Mouse (Mus musculus): ENCODE results near the gene Duoxa2. TPM values are rescaled to one million over a fixed set of nuclear protein-coding genes. Genes with fewer than 3 reads are reported as not detected.

Gene Duoxa2
- polyA plus RNA-seq, 1 experiment, result not detected

DNA sequence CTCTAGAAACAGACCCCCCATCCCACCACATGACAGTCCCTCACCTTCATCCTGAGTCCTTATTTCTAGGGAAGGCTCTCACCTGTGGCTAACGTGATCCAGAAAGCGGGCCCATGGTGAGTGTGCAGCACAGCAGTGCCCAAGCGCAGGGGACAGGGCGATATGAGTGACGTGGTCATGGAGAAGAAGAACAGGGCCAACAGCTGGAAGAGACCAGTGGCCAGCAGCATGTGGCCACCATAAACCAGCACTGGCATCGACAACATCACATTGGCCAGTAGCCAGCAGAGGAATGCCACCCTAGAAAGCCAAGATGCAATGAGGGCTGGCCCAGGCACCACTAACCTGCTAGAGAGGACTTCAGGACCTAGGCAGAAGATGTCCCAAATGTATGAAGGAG lies 5.8 kb downstream of the Duoxa2 start:
- Histone ChIP-seq H3K27me3 (ENCODE audit: control insufficient read depth, insufficient read depth, low read length, poor library complexity, severe bottlenecking) (peaks cover 10% of the 10 kb centered on the region; the same call in 1 of the 2 replicates), H3K9me3 (replicated peaks; ENCODE audit: control insufficient read depth, insufficient read depth, low read length, poor library complexity, severe bottlenecking) (no peaks in the 10 kb centered on the region), H3K27ac (ENCODE audit: insufficient read depth, low read length) (no peak overlapping the region), H3K9ac (ENCODE audit: low read depth, poor library complexity, severe bottlenecking) (no peak overlapping the region), H3K4me1 (ENCODE audit: control insufficient read depth, insufficient read depth, low read length) (no peaks in the 10 kb centered on the region), H3K4me3 (ENCODE audit: low read depth, low read length) (no peak overlapping the region), H3K36me3 (ENCODE audit: control insufficient read depth, insufficient read depth, low read length, poor library complexity, severe bottlenecking) (no peaks in the 10 kb centered on the region)
- TF ChIP-seq CTCF (IDR thresholded peaks at IDR 0.05; ENCODE audit: low read depth, low read length) (no peak), POLR2A (IDR thresholded peaks at IDR 0.05; ENCODE audit: insufficient read depth, low read length) (no peak), EP300 (IDR thresholded peaks at IDR 0.05; ENCODE audit: insufficient read depth, low read depth, low read length) (no peak)

DNA sequence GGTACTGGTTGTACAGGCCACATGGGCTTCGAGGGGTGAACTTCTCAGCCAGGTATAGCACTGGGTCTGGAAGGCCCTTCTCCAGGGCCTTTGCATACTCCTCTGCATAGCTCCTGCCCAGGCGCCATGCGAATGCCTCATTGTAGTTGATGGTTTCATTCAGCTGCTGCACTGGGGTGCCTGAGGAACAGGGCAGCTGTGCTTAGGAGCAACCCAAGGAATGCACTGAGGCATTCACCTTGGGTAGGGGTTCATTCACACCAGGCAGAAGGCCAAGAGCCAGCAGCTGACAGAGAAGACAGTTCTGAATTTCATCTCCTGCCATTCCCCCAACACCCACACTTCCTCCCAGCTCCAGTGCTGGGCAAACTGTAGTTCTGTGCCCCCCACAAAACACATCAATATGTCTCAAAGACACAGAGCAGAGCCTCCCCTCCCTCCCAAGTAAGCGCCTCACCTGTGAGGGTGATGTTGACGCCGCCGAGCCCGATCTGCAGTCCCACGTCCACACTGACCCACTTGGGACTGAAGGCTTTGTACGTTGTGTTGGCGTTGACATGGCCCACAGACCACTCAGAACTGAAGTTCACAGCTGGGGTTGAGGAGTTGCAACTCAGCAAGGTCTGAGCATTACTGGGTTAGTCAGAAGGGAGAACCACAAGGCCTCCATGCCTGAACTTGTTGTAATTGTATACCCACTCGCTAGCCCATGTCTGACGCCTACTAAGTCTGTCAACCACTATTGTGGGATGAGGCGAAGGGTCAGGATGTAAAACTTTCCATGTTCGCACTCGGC lies 6.6 kb downstream of the Duoxa2 start:
- H3K9me3 ChIP-seq (replicated peaks; ENCODE audit: control insufficient read depth, insufficient read depth, low read length, poor library complexity, severe bottlenecking), result no peaks in the 10 kb centered on the region
- H3K27ac ChIP-seq (ENCODE audit: insufficient read depth, low read length), result no peak overlapping the region
- TF ChIP-seq EP300 (IDR thresholded peaks at IDR 0.05; ENCODE audit: insufficient read depth, low read depth, low read length), result no peak
- TF ChIP-seq CTCF (IDR thresholded peaks at IDR 0.05; ENCODE audit: low read depth, low read length), result no peak
- no peaks in the 10 kb centered on the region for H3K4me1 ChIP-seq (ENCODE audit: control insufficient read depth, insufficient read depth, low read length)
- peaks cover 6% of the 10 kb centered on the region; the same call in 1 of the 2 replicates for H3K27me3 ChIP-seq (ENCODE audit: control insufficient read depth, insufficient read depth, low read length, poor library complexity, severe bottlenecking)
- H3K36me3 ChIP-seq (ENCODE audit: control insufficient read depth, insufficient read depth, low read length, poor library complexity, severe bottlenecking), result no peaks in the 10 kb centered on the region
- no peak overlapping the region for H3K4me3 ChIP-seq (ENCODE audit: low read depth, low read length)
- no peak overlapping the region for H3K9ac ChIP-seq (ENCODE audit: low read depth, poor library complexity, severe bottlenecking)

DNA sequence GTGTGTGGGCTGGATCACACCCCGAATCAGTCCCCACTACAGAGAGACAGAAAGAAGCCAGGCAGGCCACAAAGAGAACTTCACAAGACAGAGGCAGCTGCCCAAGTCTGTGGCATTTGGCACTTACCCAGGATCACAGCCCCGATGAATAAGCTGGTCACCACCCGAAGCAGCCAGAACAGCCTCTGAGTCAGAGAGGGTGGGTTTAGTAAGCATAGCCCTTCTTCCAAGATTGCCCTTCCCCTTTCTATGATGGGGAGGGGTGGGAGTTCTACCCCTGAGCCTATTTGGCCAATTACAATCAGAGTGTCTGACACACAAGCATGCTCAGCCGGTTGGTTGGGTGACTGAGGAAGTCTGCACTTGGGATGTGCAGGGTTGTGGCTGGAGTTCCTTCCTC lies 7.5 kb downstream of the Duoxa2 start:
- no peak for TF ChIP-seq POLR2A (IDR thresholded peaks at IDR 0.05; ENCODE audit: insufficient read depth, low read length)
- Histone ChIP-seq H3K9me3 (replicated peaks; ENCODE audit: control insufficient read depth, insufficient read depth, low read length, poor library complexity, severe bottlenecking) (no peaks in the 10 kb centered on the region), H3K27ac (ENCODE audit: insufficient read depth, low read length) (no peak overlapping the region), H3K36me3 (ENCODE audit: control insufficient read depth, insufficient read depth, low read length, poor library complexity, severe bottlenecking) (no peaks in the 10 kb centered on the region), H3K4me1 (ENCODE audit: control insufficient read depth, insufficient read depth, low read length) (no peaks in the 10 kb centered on the region), H3K4me3 (ENCODE audit: low read depth, low read length) (no peak overlapping the region), H3K9ac (ENCODE audit: low read depth, poor library complexity, severe bottlenecking) (no peak overlapping the region), H3K27me3 (ENCODE audit: control insufficient read depth, insufficient read depth, low read length, poor library complexity, severe bottlenecking) (peaks cover 2% of the 10 kb centered on the region; the same call in 1 of the 2 replicates)

DNA sequence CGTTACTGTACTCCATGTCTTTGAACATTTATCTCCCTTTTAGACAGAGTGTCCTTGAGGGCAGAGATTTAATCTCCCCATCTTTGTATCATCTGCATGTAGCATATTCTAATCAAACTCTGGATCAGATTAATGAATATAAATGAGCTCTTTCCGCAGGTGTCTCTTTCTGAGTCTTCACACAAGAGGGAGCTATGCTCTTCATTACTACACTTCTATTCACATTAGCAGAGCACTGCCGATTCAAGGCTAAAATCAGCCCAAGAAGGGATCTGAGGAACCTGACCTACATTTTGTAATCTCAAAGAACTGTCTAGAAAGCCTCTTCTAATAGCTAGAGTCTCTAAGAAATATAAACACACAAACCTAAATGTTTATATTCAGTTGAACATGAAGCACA lies 10.9 kb downstream of the Duoxa2 start:
- no peak overlapping the region for H3K4me3 ChIP-seq (ENCODE audit: low read depth, low read length)
- no peak overlapping the region for H3K27ac ChIP-seq (ENCODE audit: insufficient read depth, low read length)
- H3K9me3 ChIP-seq (replicated peaks; ENCODE audit: control insufficient read depth, insufficient read depth, low read length, poor library complexity, severe bottlenecking), result no peaks in the 10 kb centered on the region
- no peaks in the 10 kb centered on the region for H3K4me1 ChIP-seq (ENCODE audit: control insufficient read depth, insufficient read depth, low read length)
- no peaks in the 10 kb centered on the region for H3K36me3 ChIP-seq (ENCODE audit: control insufficient read depth, insufficient read depth, low read length, poor library complexity, severe bottlenecking)
- peaks cover 4% of the 10 kb centered on the region; the same call in 1 of the 2 replicates for H3K27me3 ChIP-seq (ENCODE audit: control insufficient read depth, insufficient read depth, low read length, poor library complexity, severe bottlenecking)
- no peak overlapping the region for H3K9ac ChIP-seq (ENCODE audit: low read depth, poor library complexity, severe bottlenecking)
- no peak for TF ChIP-seq POLR2A (IDR thresholded peaks at IDR 0.05; ENCODE audit: insufficient read depth, low read length)
- TF ChIP-seq CTCF (IDR thresholded peaks at IDR 0.05; ENCODE audit: low read depth, low read length), result no peak
- TF ChIP-seq EP300 (IDR thresholded peaks at IDR 0.05; ENCODE audit: insufficient read depth, low read depth, low read length), result no peak

DNA sequence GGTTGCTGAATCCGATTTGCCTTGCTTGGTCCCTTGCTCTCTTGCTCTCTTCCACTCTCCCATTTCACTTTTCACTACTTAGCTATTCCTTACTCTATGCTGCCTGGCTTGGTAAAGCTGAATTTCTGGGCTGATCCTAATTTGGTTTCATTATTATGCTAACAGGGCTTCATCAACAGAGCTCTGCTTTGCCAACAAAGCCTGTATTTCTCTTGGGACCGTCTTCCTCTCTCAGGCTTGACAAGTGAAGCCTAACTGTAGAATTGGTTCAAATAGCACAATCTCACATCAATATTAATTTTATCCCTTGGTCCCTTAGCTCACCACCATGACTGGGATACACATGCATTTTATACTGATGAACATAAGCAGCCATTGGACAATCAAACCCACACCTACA lies 12.9 kb downstream of the Duoxa2 start:
- TF ChIP-seq POLR2A (IDR thresholded peaks at IDR 0.05; ENCODE audit: insufficient read depth, low read length) (no peak), CTCF (IDR thresholded peaks at IDR 0.05; ENCODE audit: low read depth, low read length) (no peak), EP300 (IDR thresholded peaks at IDR 0.05; ENCODE audit: insufficient read depth, low read depth, low read length) (no peak)

DNA sequence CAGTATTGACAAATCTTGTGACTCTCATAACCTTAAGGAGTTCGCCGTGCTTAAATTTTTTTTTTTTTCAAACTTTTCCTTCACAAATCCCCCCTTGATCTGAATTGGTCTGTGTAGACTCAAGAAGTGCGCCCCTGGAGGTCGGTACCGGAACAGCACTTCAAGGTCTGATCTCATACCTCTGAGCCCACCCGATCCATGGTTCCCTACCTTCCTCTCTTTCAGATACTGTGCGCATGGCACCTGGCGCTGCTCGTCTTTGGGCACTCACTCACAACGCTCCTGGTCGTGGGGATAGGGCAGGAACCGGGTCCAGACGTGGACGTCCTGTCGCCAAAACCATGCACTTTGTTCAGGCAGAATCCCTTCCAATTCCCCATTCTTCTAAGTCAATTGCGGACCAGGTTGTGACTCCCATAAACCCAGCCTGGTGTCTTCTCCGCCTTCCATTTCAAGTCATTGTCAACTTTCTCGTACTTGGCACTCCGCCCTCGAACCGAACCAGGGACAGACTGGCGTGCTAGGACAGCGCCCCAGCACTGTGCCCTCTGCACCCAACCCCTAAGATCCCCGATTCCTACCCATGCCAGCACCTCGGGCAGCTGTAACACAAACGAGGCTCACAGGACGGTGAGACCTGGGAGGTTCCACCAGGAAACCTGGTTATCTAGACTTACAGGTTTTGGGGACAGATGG lies 14.2 kb downstream of the Duoxa2 start:
- Histone ChIP-seq H3K27me3 (ENCODE audit: control insufficient read depth, insufficient read depth, low read length, poor library complexity, severe bottlenecking) (0 out of 2 replicates have a peak, but pooled peaks cover 2% of the 10 kb centered on the region), H3K27ac (ENCODE audit: insufficient read depth, low read length) (no peak overlapping the region), H3K4me1 (ENCODE audit: control insufficient read depth, insufficient read depth, low read length) (no peaks in the 10 kb centered on the region), H3K9ac (ENCODE audit: low read depth, poor library complexity, severe bottlenecking) (no peak overlapping the region), H3K36me3 (ENCODE audit: control insufficient read depth, insufficient read depth, low read length, poor library complexity, severe bottlenecking) (no peaks in the 10 kb centered on the region), H3K9me3 (replicated peaks; ENCODE audit: control insufficient read depth, insufficient read depth, low read length, poor library complexity, severe bottlenecking) (no peaks in the 10 kb centered on the region), H3K4me3 (ENCODE audit: low read depth, low read length) (peak overlapping the region; percentile 61)
- no peak for TF ChIP-seq POLR2A (IDR thresholded peaks at IDR 0.05; ENCODE audit: insufficient read depth, low read length)
- TF ChIP-seq CTCF (IDR thresholded peaks at IDR 0.05; ENCODE audit: low read depth, low read length), result peak; percentile 57

More for the DNA sequence above, 12.9 kb downstream of the Duoxa2 start:
- Histone ChIP-seq H3K4me1 (ENCODE audit: control insufficient read depth, insufficient read depth, low read length) (no peaks in the 10 kb centered on the region), H3K4me3 (ENCODE audit: low read depth, low read length) (no peak overlapping the region), H3K36me3 (ENCODE audit: control insufficient read depth, insufficient read depth, low read length, poor library complexity, severe bottlenecking) (no peaks in the 10 kb centered on the region), H3K9me3 (replicated peaks; ENCODE audit: control insufficient read depth, insufficient read depth, low read length, poor library complexity, severe bottlenecking) (no peaks in the 10 kb centered on the region), H3K9ac (ENCODE audit: low read depth, poor library complexity, severe bottlenecking) (no peak overlapping the region), H3K27me3 (ENCODE audit: control insufficient read depth, insufficient read depth, low read length, poor library complexity, severe bottlenecking) (peaks cover 4% of the 10 kb centered on the region; the same call in 1 of the 2 replicates), H3K27ac (ENCODE audit: insufficient read depth, low read length) (no peak overlapping the region)

All from ES-Bruce4 (cell line).